Mouse (Mus musculus) heart, embryonic 11.5 days (tissue): ENCODE results near the gene Col6a5. TPM values are rescaled to one million over a fixed set of nuclear protein-coding genes. Genes with fewer than 3 reads are reported as not detected.

Source experiments
- polyA plus RNA-seq: library from polyadenylated mRNA; unstranded; fragments of >200 nt; fragmentation: Nextera tagmentation; extraction: Ambion mirVana; gene quantifications from 2 replicates; pipeline ENCODE4 v1.2.1, GENCODE M21; 2014

Gene Col6a5
- polyA plus RNA-seq, 1 experiment from 2014 or later: not detected

Other genes with a start within 250 kb of the Col6a5 start
- 0.38 and 0.69 TPM in 2 replicates for gene Col6a6, start 132.5 kb downstream of the Col6a5 start, polyA plus RNA-seq
- 0.06 TPM in 1 of 2 replicates, not detected in the other for gene Col6a4, start 136.1 kb upstream of the Col6a5 start, polyA plus RNA-seq
- gene Glyctk, start 197.5 kb upstream of the Col6a5 start, polyA plus RNA-seq: 0.57 and 1.1 TPM in 2 replicates
- gene Wdr82, start 210.3 kb upstream of the Col6a5 start, polyA plus RNA-seq: 22.7 and 24.4 TPM in 2 replicates
- gene Ppm1m, start 239.1 kb upstream of the Col6a5 start, polyA plus RNA-seq: 20.6 and 23.5 TPM in 2 replicates
- 55.6 and 62.2 TPM in 2 replicates for gene Twf2, start 242.5 kb upstream of the Col6a5 start, polyA plus RNA-seq